Mouse (Mus musculus) thymus, adult 2 months (tissue): Measurements from ENCODE around the gene Gm20538. TPM values are rescaled to one million over a fixed set of nuclear protein-coding genes. Genes with fewer than 3 reads are reported as not detected.

ENCODE experiments used
- DNase-seq: peaks from one replicate; pipeline ENCODE4 v3.0.0; 2021
- H3K27ac ChIP-seq: fragments of 200-500 bp; 2 replicates; pipeline ENCODE4 v1.5.1; 2012; ENCODE audit warnings: low read length, control low read depth; ENCODE audit not compliant: control insufficient read depth, insufficient read depth
- H3K27me3 ChIP-seq: fragments of 200-500 bp; 2 replicates; pipeline ENCODE4 v1.6.1; 2012; ENCODE audit warnings: mild to moderate bottlenecking, low read length, moderate library complexity, mixed read lengths; ENCODE audit not compliant: control insufficient read depth, insufficient read depth
- H3K36me3 ChIP-seq: fragments of 200-500 bp; 2 replicates; pipeline ENCODE4 v1.6.1; 2012; ENCODE audit warnings: mild to moderate bottlenecking, low read length, moderate library complexity; ENCODE audit not compliant: control insufficient read depth, insufficient read depth
- H3K4me1 ChIP-seq: fragments of 200-500 bp; replicated peaks from 2 replicates; pipeline ENCODE4 v1.6.1; 2012; ENCODE audit warnings: low read length; ENCODE audit not compliant: control insufficient read depth, insufficient read depth
- H3K4me3 ChIP-seq: fragments of 200-500 bp; 2 replicates; pipeline ENCODE4 v1.5.1; 2012; ENCODE audit warnings: mild to moderate bottlenecking, low read length, control low read depth, moderate library complexity; ENCODE audit not compliant: control insufficient read depth, insufficient read depth
- CTCF ChIP-seq: fragments of 200-500 bp; IDR thresholded peaks from 2 replicates; pipeline ENCODE4 v1.5.1; 2012; ENCODE audit warnings: mild to moderate bottlenecking, control low read depth, low read length, moderate library complexity, borderline replicate concordance; ENCODE audit not compliant: control insufficient read depth, poor library complexity, insufficient read depth; ENCODE audit errors: extremely low read depth
- POLR2A ChIP-seq: fragments of 200-500 bp; IDR thresholded peaks from 2 replicates; pipeline ENCODE4 v1.6.1; 2012; ENCODE audit warnings: mild to moderate bottlenecking, low read length, control low read depth, moderate library complexity; ENCODE audit not compliant: control insufficient read depth, poor library complexity, insufficient read depth; ENCODE audit errors: extremely low read depth
- WGBS: fragments of 180-500 bp; shearing (Covaris S2); methylation state at CpG from one replicate; pipeline ENCODE4 v1.1.7; 2018; 5-methylcytosine and 5-hydroxymethylcytosine counted together
- polyA plus RNA-seq: library from polyadenylated mRNA; depleted of rRNA; stranded (reverse); fragments of >200 nt; gene quantifications from 2 replicates; pipeline ENCODE4 v1.2.3, GENCODE M21; 2012; rRNA removed

Gene Gm20538
- polyA plus RNA-seq: 6.6 TPM in 1 of 2 replicates, not detected in the other

- TF ChIP-seq CTCF (no peak), POLR2A (no peak)
These were observed at the start of gene Gm20538 for GRCm38 (mm10) chr19:44552731-44553130. Gene Gm20538, minus strand, starts transcription at chr19:44552831.

GRCm38 (mm10) chr19:44594180-44594579, 41.5 kb upstream of the Gm20538 start:
- Histone ChIP-seq H3K27me3 (peaks cover 2% of the 10 kb centered on the region; the same call in 1 of the 2 replicates), H3K4me1 (no peaks in the 10 kb centered on the region), H3K27ac (no peak overlapping the region), H3K36me3 (no peaks in the 10 kb centered on the region), H3K4me3 (no peak overlapping the region)
- DNase-seq: no peak
- TF ChIP-seq POLR2A: no peak
- no peak for TF ChIP-seq CTCF
- 97% methylated on average over 14 of the region's 14 CpGs for whole genome bisulfite sequencing

More at GRCm38 (mm10) chr19:44552731-44553130, at the start of gene Gm20538:
- DNase-seq: no peak
- H3K36me3 ChIP-seq: peaks cover 41% of the 10 kb centered on the region
- H3K27me3 ChIP-seq: no peaks in the 10 kb centered on the region
- H3K27ac ChIP-seq: no peak within 1 kb of the TSS
- 97% methylated on average over 4 of the region's 4 CpGs for WGBS
- H3K4me3 ChIP-seq: no peak within 1 kb of the TSS
- H3K4me1 ChIP-seq: peaks cover 9% of the 10 kb centered on the region

DNA sequence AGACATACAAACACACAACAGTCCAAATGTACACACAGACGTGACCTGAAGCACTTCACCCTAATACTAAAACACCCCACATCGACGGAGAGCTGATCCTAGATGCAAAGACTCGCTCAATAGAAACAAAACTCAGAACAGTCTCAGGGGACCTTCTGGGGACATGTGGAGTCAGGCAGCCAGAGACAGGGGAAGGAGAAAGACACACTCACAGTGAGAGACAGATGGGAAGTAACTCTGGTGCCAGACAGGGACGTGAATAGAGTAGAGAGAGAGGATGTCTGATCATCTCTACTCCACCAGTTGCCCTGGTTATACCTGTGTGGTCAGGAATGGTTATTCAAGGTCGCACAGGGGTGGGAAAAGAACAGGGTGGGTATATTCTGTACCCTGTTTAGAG, 39.0 kb upstream of the Gm20538 start:
- Histone ChIP-seq H3K27me3 (peaks cover 2% of the 10 kb centered on the region; the same call in 1 of the 2 replicates), H3K4me3 (no peak overlapping the region), H3K4me1 (no peaks in the 10 kb centered on the region), H3K36me3 (no peaks in the 10 kb centered on the region), H3K27ac (no peak overlapping the region)
- DNase-seq: no peak
- TF ChIP-seq POLR2A (no peak), CTCF (no peak)
- WGBS: 63% methylated on average over 6 of the region's 6 CpGs

DNA sequence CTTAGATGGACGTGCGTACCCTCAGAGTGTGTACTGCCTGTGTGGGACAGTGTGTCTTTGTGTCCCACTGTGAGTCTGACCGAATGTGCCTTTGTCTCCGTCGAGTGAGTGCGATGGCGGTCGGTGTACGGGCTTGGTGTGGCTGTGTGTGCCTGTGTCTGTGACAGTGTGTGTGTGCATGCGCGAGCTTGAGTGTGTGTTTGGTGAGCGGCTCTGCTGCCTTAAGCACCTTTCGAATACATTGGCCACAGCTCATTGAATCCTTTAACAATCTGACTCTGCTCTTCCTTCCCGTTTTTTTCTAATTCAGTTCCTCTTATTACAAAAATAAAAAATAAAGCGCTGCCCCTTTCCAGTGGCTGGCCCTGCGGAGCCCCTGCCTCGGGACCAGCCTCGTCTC, 38.4 kb upstream of the Gm20538 start:
- Histone ChIP-seq H3K27ac (no peak overlapping the region), H3K4me1 (no peaks in the 10 kb centered on the region), H3K27me3 (peaks cover 2% of the 10 kb centered on the region; the same call in 1 of the 2 replicates), H3K36me3 (no peaks in the 10 kb centered on the region), H3K4me3 (no peak overlapping the region)
- no peak for DNase-seq
- TF ChIP-seq POLR2A (no peak), CTCF (no peak)
- WGBS: 20% methylated on average over 18 of the region's 18 CpGs

GRCm38 (mm10) chr19:44589591-44590223, 37.1 kb upstream of the Gm20538 start:
- no peaks in the 10 kb centered on the region for H3K36me3 ChIP-seq
- H3K4me1 ChIP-seq: no peaks in the 10 kb centered on the region
- no peak overlapping the region for H3K27ac ChIP-seq
- 81% methylated on average over 7 of the region's 7 CpGs for WGBS
- DNase-seq: no peak
- no peak overlapping the region for H3K4me3 ChIP-seq
- no peak for TF ChIP-seq POLR2A
- TF ChIP-seq CTCF: no peak
- peaks cover 2% of the 10 kb centered on the region; the same call in 1 of the 2 replicates for H3K27me3 ChIP-seq

- H3K27ac ChIP-seq: no peak overlapping the region
- peaks cover 2% of the 10 kb centered on the region; the same call in 1 of the 2 replicates for H3K27me3 ChIP-seq
- no peaks in the 10 kb centered on the region for H3K36me3 ChIP-seq
- H3K4me1 ChIP-seq: no peaks in the 10 kb centered on the region
- 70% methylated on average over 4 of the region's 4 CpGs for WGBS
- H3K4me3 ChIP-seq: no peak overlapping the region
- TF ChIP-seq POLR2A: no peak
- TF ChIP-seq CTCF: no peak
- no peak for DNase-seq
These were observed 35.4 kb upstream of the Gm20538 start for GRCm38 (mm10) chr19:44588036-44588435.
